In the genomic region with DNA sequence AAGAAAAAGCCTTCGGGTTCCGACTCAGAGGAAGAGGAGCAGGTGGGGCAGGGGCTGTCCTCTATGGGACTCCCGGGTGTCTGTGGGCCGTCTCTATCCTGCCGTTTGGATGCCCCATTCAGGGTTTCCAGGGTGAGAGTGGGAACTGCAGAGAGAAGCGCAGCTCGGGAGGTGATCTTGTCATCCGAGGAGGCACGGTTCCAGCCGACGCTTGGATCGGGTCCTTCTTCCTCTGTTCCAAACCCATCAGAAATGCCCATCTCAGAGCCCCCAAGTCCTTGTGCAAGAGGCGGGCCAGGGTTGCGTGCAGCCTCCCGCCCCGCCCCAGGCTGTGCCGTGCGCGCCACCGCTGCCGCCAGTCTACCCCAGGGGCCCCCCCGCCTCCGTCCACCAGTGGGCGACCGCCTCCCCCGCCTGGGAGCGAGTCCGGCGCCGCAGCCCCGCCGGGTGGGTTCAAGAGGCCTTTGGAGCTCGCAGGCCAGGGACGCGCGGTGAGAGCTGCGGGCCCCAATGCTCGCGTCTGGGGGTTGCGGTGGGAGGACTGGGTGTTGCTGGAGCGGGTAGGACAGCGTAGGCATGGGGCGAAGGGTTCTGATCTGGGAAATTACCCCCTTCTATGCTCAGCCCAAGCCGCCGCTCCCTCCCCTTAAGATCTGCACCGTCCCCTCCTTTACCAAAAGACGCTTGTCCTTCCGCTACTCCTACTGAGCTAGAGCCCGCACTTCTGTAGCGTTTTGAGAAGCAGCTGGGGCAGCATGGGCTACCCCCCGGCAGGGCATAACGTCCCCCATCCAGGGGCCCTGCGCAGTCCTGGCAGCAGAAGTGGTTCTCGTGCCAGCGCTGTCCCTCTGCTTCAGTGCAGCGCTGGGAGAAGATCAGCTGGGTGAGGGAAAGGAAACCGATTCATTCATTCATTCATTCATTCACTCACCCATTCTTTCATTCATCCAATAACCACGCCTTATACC, we compare ENCODE assay signal across 8 mouse cellular contexts. TPM values are rescaled to one million over a fixed set of nuclear protein-coding genes. Genes with fewer than 3 reads are reported as not detected.
DNase-seq lines count a peak whose midpoint lies in the region; ATAC-seq and TF ChIP-seq lines count a peak whose summit lies in the region.

Frs3 (plus strand) TSS at position 423 of the 968 bp plus-strand sequence.

- TF ChIP-seq CTCF in Patski (IDR thresholded peaks at IDR 0.05), result no peak

- H3K27ac ChIP-seq in hindbrain, embryonic 10.5 days, result peak within 1 kb of the TSS; percentile 92

- H3K9me3 ChIP-seq in hindbrain, embryonic 10.5 days, result no peaks in the 10 kb centered on the region

- in situ Hi-C loops in Patski (cut with MboI; ENCODE audit: low pct_unique_long_range_greater_than_20kb), result loop anchor here (5.0 kb wide), 2 partner anchors 42 to 177 kb away; no protein-coding TSS in a partner anchor

- POLR2A ChIA-PET in Patski (lab: Charles Lee), result interaction anchor here (0.7 to 1.3 kb wide), 2 partner anchors 17 to 193 kb away, joined by 3 to 4 read pairs; no protein-coding TSS in a partner anchor

- ATAC-seq in Patski, result peak; percentile 28

- no peak for DNase-seq in Patski (ENCODE audit: low read depth, low spot score)
- peak; percentile 78 for DNase-seq in cerebellum, adult 9-10 months
- peak; percentile 80 to 82 for DNase-seq in frontal cortex, postnatal 10 days (ENCODE audit: low spot score in 2 of 2)
- peak; percentile 74 for DNase-seq in hindbrain, embryonic 10.5 days (ENCODE audit: low spot score)
- DNase-seq in layer of hippocampus, postnatal 14 days (ENCODE audit: low spot score in 2 of 2), result peak; percentile 80 to 82
- peak; percentile 59 for DNase-seq in lung, postnatal 14 days
- peak; percentile 75 for DNase-seq in ovary, postnatal 36 days (ENCODE audit: low spot score)
- peak; percentile 57 for DNase-seq in thymus, postnatal 25 days

- peaks cover 28% of the 10 kb centered on the region for H3K36me3 ChIP-seq in hindbrain, embryonic 10.5 days

- peak within 1 kb of the TSS; percentile 85 for H3K4me3 ChIP-seq in hindbrain, embryonic 10.5 days

- CTCF ChIA-PET in Patski (lab: Charles Lee), result interaction anchor here (1.0 to 2.5 kb wide), 2 partner anchors 12 to 45 kb away, joined by 3 to 8 read pairs; no protein-coding TSS in a partner anchor

- H3K27me3 ChIP-seq in Patski, result no peaks in the 10 kb centered on the region
- H3K27me3 ChIP-seq in hindbrain, embryonic 10.5 days (ENCODE audit: insufficient read depth, poor library complexity, severe bottlenecking), result peaks cover 46% of the 10 kb centered on the region

- WGBS in hindbrain, embryonic 10.5 days, result under 1% methylated on average over 58 of the region's 58 CpGs

- peaks cover 44% of the 10 kb centered on the region for H3K4me1 ChIP-seq in hindbrain, embryonic 10.5 days (replicated peaks)

RNA-seq across cellular contexts. Expression of gene Frs3, which starts in this region (rescaled TPM):
- 8.2 TPM for polyA plus RNA-seq in Patski (2021)
- 9.5 and 12.7 TPM in 2 replicates for polyA plus RNA-seq in hindbrain, embryonic 10.5 days (2016; fragmentation: Nextera tagmentation; extraction: Ambion mirVana)
- total RNA-seq in layer of hippocampus, postnatal 14 days (2021), result 10 to 100 TPM; 22.2 to 27.6 TPM
